Mouse (Mus musculus) hindbrain, embryonic 16.5 days (tissue): ENCODE data around the gene Ccnt1. TPM values are rescaled to one million over a fixed set of nuclear protein-coding genes. Genes with fewer than 3 reads are reported as not detected.

Source experiments
- ATAC-seq: fragments of 200-750 bp; cut with Nextera tagmentation; 2 replicates; pipeline ENCODE4 v1.8.0; 2017; ENCODE audit warnings: moderate TSS enrichment, moderate library complexity
- H3K27ac ChIP-seq: fragments of 300-500 bp; sonication (generic); 2 replicates; pipeline ENCODE4 v1.5.1; 2014; ENCODE audit warnings: low read depth, mild to moderate bottlenecking, control low read depth, low read length, moderate library complexity
- H3K27me3 ChIP-seq: fragments of 300-500 bp; sonication (generic); replicated peaks from 2 replicates; pipeline ENCODE4 v1.6.1; 2014; ENCODE audit warnings: low read length; ENCODE audit not compliant: control insufficient read depth, insufficient read depth
- H3K36me3 ChIP-seq: fragments of 300-500 bp; sonication (generic); 2 replicates; pipeline ENCODE4 v1.6.1; 2014; ENCODE audit warnings: mild to moderate bottlenecking, low read length, moderate library complexity, mixed read lengths; ENCODE audit not compliant: control insufficient read depth, insufficient read depth
- H3K4me1 ChIP-seq: fragments of 300-500 bp; sonication (generic); 2 replicates; pipeline ENCODE4 v1.6.1; 2014; ENCODE audit warnings: low read depth, low read length; ENCODE audit not compliant: control insufficient read depth, insufficient read depth
- H3K4me2 ChIP-seq: fragments of 300-500 bp; sonication (generic); 2 replicates; pipeline ENCODE4 v1.6.1; 2014; ENCODE audit warnings: mild to moderate bottlenecking, low read length, control low read depth, moderate library complexity
- H3K4me3 ChIP-seq: fragments of 300-500 bp; sonication (generic); 2 replicates; pipeline ENCODE4 v1.5.1; 2014; ENCODE audit warnings: mild to moderate bottlenecking, low read length, control low read depth, moderate library complexity
- H3K9ac ChIP-seq: fragments of 300-500 bp; sonication (generic); 2 replicates; pipeline ENCODE4 v1.6.1; 2014; ENCODE audit warnings: low read depth, mild to moderate bottlenecking, control low read depth, low read length, moderate library complexity
- H3K9me3 ChIP-seq: fragments of 300-500 bp; sonication (generic); 2 replicates; pipeline ENCODE4 v1.6.1; 2014; ENCODE audit warnings: mild to moderate bottlenecking, low read length, moderate library complexity; ENCODE audit not compliant: control insufficient read depth
- WGBS: fragments of 180-500 bp; shearing (Covaris S2); extraction: QIAGEN DNeasy Blood & Tissue Kit; methylation state at CpG from one replicate; pipeline ENCODE4 v1.1.7; 2014; 5-methylcytosine and 5-hydroxymethylcytosine counted together
- polyA plus RNA-seq: library from polyadenylated mRNA; unstranded; fragments of >200 nt; fragmentation: Nextera tagmentation; extraction: Ambion mirVana; gene quantifications from 2 replicates; pipeline ENCODE4 v1.2.1, GENCODE M21; 2015

Gene Ccnt1
- polyA plus RNA-seq, 1 experiment from 2014 or later = 58.9 TPM

- no peak overlapping the region for H3K9ac ChIP-seq
- ATAC-seq = no peak
Measured at GRCm38 (mm10) chr15:98511386-98511928, 59.3 kb downstream of the Ccnt1 start.

GRCm38 (mm10) chr15:98510438-98511385 is 60.0 kb downstream of the Ccnt1 start:
- ATAC-seq = 0 out of 2 replicates have a peak, but pooled peaks have one; percentile 48

More at GRCm38 (mm10) chr15:98511386-98511928, 59.3 kb downstream of the Ccnt1 start:
- 0 out of 2 replicates have a peak, but pooled peaks cover 2% of the 10 kb centered on the region for H3K4me1 ChIP-seq
- 45% methylated on average over 13 of the region's 13 CpGs for WGBS
- H3K36me3 ChIP-seq = no peaks in the 10 kb centered on the region
- no peak overlapping the region for H3K27ac ChIP-seq
- no peak overlapping the region for H3K4me3 ChIP-seq
- H3K9me3 ChIP-seq = no peaks in the 10 kb centered on the region
- H3K27me3 ChIP-seq = no peaks in the 10 kb centered on the region
- no peak overlapping the region for H3K4me2 ChIP-seq

GRCm38 (mm10) chr15:98509387-98509786 is 61.3 kb downstream of the Ccnt1 start:
- WGBS = 57% methylated on average over 2 of the region's 2 CpGs
- H3K36me3 ChIP-seq = no peaks in the 10 kb centered on the region
- no peak overlapping the region for H3K4me3 ChIP-seq
- ATAC-seq = no peak
- 0 out of 2 replicates have a peak, but pooled peaks cover 2% of the 10 kb centered on the region for H3K4me1 ChIP-seq
- H3K27ac ChIP-seq = no peak overlapping the region
- H3K27me3 ChIP-seq = no peaks in the 10 kb centered on the region
- H3K9ac ChIP-seq = no peak overlapping the region
- H3K9me3 ChIP-seq = no peaks in the 10 kb centered on the region
- H3K4me2 ChIP-seq = no peak overlapping the region

More at GRCm38 (mm10) chr15:98510438-98511385, 60.0 kb downstream of the Ccnt1 start:
- Histone ChIP-seq H3K27me3 (no peaks in the 10 kb centered on the region), H3K9me3 (no peaks in the 10 kb centered on the region), H3K4me2 (peak overlapping the region; percentile 68), H3K27ac (no peak overlapping the region), H3K4me1 (0 out of 2 replicates have a peak, but pooled peaks cover 2% of the 10 kb centered on the region), H3K9ac (peak overlapping the region; percentile 48; the same call in 1 of the 2 replicates), H3K4me3 (peak overlapping the region; percentile 30), H3K36me3 (no peaks in the 10 kb centered on the region)
- 24% methylated on average over 25 of the region's 25 CpGs for WGBS

GRCm38 (mm10) chr15:98507321-98507720 is 63.4 kb downstream of the Ccnt1 start:
- no peaks in the 10 kb centered on the region for H3K9me3 ChIP-seq
- no peaks in the 10 kb centered on the region for H3K36me3 ChIP-seq

GRCm38 (mm10) chr15:98506253-98506957 is 64.3 kb downstream of the Ccnt1 start:
- no peak overlapping the region for H3K9ac ChIP-seq
- no peaks in the 10 kb centered on the region for H3K9me3 ChIP-seq
- ATAC-seq = no peak
- H3K4me1 ChIP-seq = 0 out of 2 replicates have a peak, but pooled peaks cover 2% of the 10 kb centered on the region
- no peak overlapping the region for H3K4me3 ChIP-seq
- H3K4me2 ChIP-seq = no peak overlapping the region
- H3K27ac ChIP-seq = no peak overlapping the region
- 82% methylated on average over 9 of the region's 9 CpGs for WGBS
- no peaks in the 10 kb centered on the region for H3K36me3 ChIP-seq
- no peaks in the 10 kb centered on the region for H3K27me3 ChIP-seq

More at GRCm38 (mm10) chr15:98507321-98507720, 63.4 kb downstream of the Ccnt1 start:
- no peak overlapping the region for H3K27ac ChIP-seq
- 0 out of 2 replicates have a peak, but pooled peaks cover 2% of the 10 kb centered on the region for H3K4me1 ChIP-seq
- H3K4me2 ChIP-seq = no peak overlapping the region
- no peaks in the 10 kb centered on the region for H3K27me3 ChIP-seq
- no peak overlapping the region for H3K4me3 ChIP-seq
- ATAC-seq = no peak
- no peak overlapping the region for H3K9ac ChIP-seq
- 91% methylated on average over 6 of the region's 6 CpGs for WGBS

- peak overlapping the region; percentile 28 for H3K4me2 ChIP-seq
- H3K4me3 ChIP-seq = no peak overlapping the region
- WGBS = 14% methylated on average over 18 of the region's 18 CpGs
- H3K27me3 ChIP-seq = no peaks in the 10 kb centered on the region
- H3K9ac ChIP-seq = no peak overlapping the region
- H3K36me3 ChIP-seq = no peaks in the 10 kb centered on the region
- H3K27ac ChIP-seq = no peak overlapping the region
- H3K4me1 ChIP-seq = no peaks in the 10 kb centered on the region
- no peaks in the 10 kb centered on the region for H3K9me3 ChIP-seq
- ATAC-seq = no peak
Measured at GRCm38 (mm10) chr15:98504514-98504913, 66.2 kb downstream of the Ccnt1 start.

GRCm38 (mm10) chr15:98503317-98503716 is 67.4 kb downstream of the Ccnt1 start:
- WGBS = 92% methylated on average over 3 of the region's 3 CpGs
- Histone ChIP-seq H3K4me2 (no peak overlapping the region), H3K4me3 (no peak overlapping the region), H3K27ac (no peak overlapping the region), H3K9ac (no peak overlapping the region), H3K9me3 (no peaks in the 10 kb centered on the region), H3K27me3 (no peaks in the 10 kb centered on the region), H3K36me3 (no peaks in the 10 kb centered on the region), H3K4me1 (no peaks in the 10 kb centered on the region)
- no peak for ATAC-seq

- no peak for ATAC-seq
- Histone ChIP-seq H3K9me3 (no peaks in the 10 kb centered on the region), H3K27me3 (no peaks in the 10 kb centered on the region), H3K4me1 (no peaks in the 10 kb centered on the region), H3K4me2 (no peak overlapping the region), H3K36me3 (no peaks in the 10 kb centered on the region), H3K4me3 (no peak overlapping the region), H3K9ac (no peak overlapping the region), H3K27ac (no peak overlapping the region)
- 91% methylated on average over 17 of the region's 17 CpGs for WGBS
Measured at GRCm38 (mm10) chr15:98497631-98498030, 73.1 kb downstream of the Ccnt1 start.
